Mouse (Mus musculus): ENCODE results near the gene Cacna1g.

The Cacna1g gene

DNA sequence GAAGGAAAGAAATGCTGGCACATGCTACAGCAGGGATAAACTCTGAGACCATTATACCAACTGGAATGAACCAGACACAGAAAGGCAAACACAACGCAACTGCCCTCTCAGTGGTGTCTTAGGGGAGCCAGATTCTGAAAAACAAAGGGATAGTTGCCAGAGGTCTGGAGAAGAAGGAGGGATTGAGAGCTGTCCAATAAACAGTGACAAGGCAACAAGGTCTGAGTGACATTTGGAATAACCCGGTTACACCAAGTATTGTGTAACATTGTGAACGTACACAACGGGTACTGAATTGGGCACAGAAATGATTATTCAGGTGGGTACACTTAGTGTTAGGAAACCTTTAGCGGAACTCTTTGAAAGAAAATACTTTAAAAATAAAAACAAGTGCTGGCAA lies 111.9 kb downstream of the Cacna1g start:
- DNase-seq (ENCODE audit: low spot score in 2 of 2) = no peak

DNA sequence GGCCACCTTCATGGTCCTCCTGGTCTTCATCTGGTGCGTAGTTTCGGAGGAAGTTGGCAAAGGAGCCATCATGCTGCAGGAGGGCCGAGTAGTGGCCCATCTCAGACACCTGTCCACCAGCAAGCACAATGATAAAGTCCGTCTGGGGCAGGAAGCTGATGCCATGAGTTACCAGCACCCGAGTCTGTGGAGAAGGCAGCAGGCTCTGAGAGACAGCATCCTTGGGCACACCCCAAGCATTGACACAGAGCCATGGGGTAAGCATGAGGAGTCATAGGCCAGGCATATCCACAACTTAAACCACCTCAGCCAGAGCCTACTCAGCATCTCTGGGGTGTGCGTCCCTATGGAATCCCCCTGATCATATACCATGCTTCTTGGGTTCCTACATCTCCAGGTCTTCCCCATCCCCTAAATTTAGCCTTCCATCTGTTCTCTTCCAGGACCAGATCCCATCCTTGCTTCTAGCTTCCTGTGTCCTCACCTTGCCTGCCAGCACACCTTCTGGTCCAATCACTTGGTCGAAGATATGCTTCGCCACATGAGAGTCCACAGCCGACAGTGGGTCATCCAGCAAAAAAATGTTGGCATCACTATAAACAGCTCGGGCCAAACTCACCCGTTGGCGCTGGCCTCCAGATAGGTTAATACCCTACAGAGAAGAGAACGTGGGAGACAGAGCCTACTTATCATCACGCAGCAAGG lies 112.7 kb downstream of the Cacna1g start:
- no peak for DNase-seq (ENCODE audit: low spot score in 2 of 2)

DNA sequence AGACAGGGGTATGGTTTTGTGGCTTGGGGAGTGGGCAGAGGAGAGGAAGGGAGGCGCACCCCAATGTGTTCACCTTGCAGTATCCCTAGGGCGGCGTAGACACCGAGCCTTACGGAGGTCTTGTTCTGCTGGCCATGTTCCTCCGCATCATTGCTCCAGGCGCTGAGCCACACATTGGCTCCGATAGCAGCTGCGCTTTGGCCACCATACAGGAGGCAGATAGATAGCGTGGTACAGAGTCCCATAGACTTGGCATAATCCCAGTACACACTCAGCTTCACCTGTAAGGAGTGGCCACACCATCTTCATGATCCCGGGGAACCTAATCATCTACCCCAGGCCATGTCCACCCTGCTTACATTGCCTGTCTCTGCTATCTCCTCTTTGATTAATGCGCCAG lies 114.8 kb downstream of the Cacna1g start:
- DNase-seq (ENCODE audit: low spot score in 2 of 2) = no peak
